Mouse (Mus musculus) ovary, postnatal 10 days (tissue): ENCODE measurements around the gene Dpysl5.

Experiments
- DNase-seq: peaks from one replicate; pipeline ENCODE4 v3.0.0; 2022; ENCODE audit warnings: low spot score

Gene Dpysl5

GRCm38 (mm10) chr5:30824124-30824988, 113.0 kb downstream of the Dpysl5 start:
- DNase-seq, result no peak

DNA sequence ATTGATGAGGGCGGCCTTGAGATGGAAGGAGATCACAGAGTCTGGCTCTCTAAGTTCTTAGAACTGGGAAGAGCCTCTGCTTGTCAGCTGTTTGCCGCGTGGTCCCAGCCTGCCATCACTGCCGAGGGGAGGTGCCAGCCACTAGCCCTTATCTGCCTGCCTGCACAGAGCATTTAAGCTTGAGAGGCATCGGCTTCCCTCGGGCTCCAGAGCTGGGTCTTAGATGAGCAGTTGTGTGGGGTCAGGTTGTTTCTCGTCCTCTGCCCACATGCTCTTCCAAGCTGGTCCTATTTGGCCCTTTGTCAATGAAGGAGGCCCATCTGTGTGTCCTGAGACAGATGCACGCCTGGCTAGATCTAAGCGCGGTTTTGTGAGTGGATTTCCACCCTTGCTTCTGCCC, 113.8 kb downstream of the Dpysl5 start:
- no peak for DNase-seq

- no peak for DNase-seq
Measured at GRCm38 (mm10) chr5:30825821-30826220, 114.5 kb downstream of the Dpysl5 start.

DNA sequence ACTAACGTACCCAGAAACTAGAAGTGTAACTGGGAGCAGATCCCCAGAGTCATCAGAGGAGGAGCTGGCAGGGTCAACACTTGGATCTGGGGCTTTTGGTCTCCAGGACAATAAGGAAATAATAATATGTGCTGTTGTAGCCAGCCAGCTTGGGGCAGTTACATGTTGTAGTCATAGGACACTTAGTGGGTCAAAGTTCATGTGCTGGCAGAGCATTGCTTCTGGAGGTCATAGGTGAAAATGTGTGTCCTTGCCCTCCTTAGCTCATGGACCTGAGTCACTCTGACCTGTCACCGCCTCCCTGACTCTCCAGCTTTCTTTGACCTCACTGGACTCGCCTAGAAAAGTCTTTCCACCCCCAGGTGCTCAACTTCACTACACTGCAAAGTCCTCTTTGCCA, 122.1 kb downstream of the Dpysl5 start:
- no peak for DNase-seq

- no peak for DNase-seq
Measured at GRCm38 (mm10) chr5:30839731-30840130, 128.4 kb downstream of the Dpysl5 start.

GRCm38 (mm10) chr5:30841896-30842295, 130.5 kb downstream of the Dpysl5 start:
- no peak for DNase-seq
